Mouse (Mus musculus) ES-E14 (cell line): Measurements from ENCODE around the gene Gm3402.
"Not testable (repeated sequence)": the region's sequence is repeated elsewhere in the genome, so short reads cannot be mapped to it uniquely, and the experiment has no call there.

Experiments
- CHD2 ChIP-seq: IDR thresholded peaks from 2 replicates; pipeline ENCODE4 v1.6.1; 2014; ENCODE audit warnings: mild to moderate bottlenecking, low read depth, low read length, inconsistent platforms
- HCFC1 ChIP-seq: IDR thresholded peaks from 2 replicates; pipeline ENCODE4 v1.6.1; 2012; ENCODE audit warnings: low read length, inconsistent platforms, borderline replicate concordance; ENCODE audit not compliant: insufficient read depth
- MAFK ChIP-seq: IDR thresholded peaks from 2 replicates; pipeline ENCODE4 v1.6.1; 2014; ENCODE audit warnings: mild to moderate bottlenecking, low read depth, low read length, inconsistent platforms; ENCODE audit not compliant: insufficient read depth
- ZC3H11A ChIP-seq: IDR thresholded peaks from 2 replicates; pipeline ENCODE4 v1.6.1; 2012; ENCODE audit warnings: low read depth, mild to moderate bottlenecking, inconsistent platforms, low read length, borderline replicate concordance
- ZNF384 ChIP-seq: IDR thresholded peaks from 2 replicates; pipeline ENCODE4 v1.6.1; 2012; ENCODE audit warnings: low read depth, low read length, inconsistent platforms

DNA sequence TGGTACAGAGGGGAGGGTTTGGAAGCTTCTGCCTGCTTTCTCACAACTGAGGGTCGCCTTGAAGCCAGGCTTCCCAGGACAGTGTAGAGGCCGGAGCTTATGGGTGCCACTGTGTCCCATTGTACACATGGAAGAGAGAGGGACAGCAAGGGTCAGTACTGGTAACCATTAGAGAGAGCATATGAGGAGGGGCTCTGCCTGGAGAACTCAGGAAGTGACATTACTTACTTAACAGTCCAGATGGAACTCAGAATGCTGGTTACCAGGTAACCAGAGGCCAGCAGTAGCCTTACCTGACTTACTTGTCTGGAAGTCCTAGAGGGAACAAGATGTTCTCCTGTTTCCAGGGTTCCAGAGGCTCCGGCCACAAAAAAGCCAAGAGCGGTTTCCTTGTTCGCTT is 11.8 kb upstream of the Gm3402 start, which contains the start of gene 4930449I24Rik:
- TF ChIP-seq ZC3H11A, ZNF384, MAFK, HCFC1, CHD2: not testable (repeated sequence)
